Mouse (Mus musculus) bone marrow macrophage, adult 2 months (primary cell): ENCODE measurements around the gene Cpe.

Source experiments
- CTCF ChIP-seq: IDR thresholded peaks from 2 replicates; pipeline ENCODE4 v1.5.1; 2012; ENCODE audit warnings: low read depth, mild to moderate bottlenecking, low read length, moderate library complexity
- POLR2A ChIP-seq: IDR thresholded peaks from 2 replicates; pipeline ENCODE4 v1.6.1; 2012; ENCODE audit warnings: mild to moderate bottlenecking, low read depth, low read length, borderline replicate concordance

- TF ChIP-seq CTCF (no peak), POLR2A (no peak)
These were observed 27.3 kb downstream of the Cpe start for GRCm38 (mm10) chr8:64665563-64665962.
